Mouse (Mus musculus) CH12.LX (cell line): Measurements from ENCODE around the gene Prelp. TPM values are rescaled to one million over a fixed set of nuclear protein-coding genes. Genes with fewer than 3 reads are reported as not detected.

ENCODE experiments used
- DNase-seq: peaks from one replicate; pipeline ENCODE4 v3.0.0-alpha.2; 2013; ENCODE audit errors: extremely low read depth
- H3K27ac ChIP-seq: 2 replicates; pipeline ENCODE4 v1.5.1; 2012; ENCODE audit warnings: low read depth, mild to moderate bottlenecking, control low read depth, moderate library complexity; ENCODE audit not compliant: insufficient read depth
- H3K27me3 ChIP-seq: replicated peaks from 2 replicates; pipeline ENCODE3; 2012; ENCODE audit warnings: inconsistent platforms
- H3K36me3 ChIP-seq, 2 experiments: replicated peaks in 1 of 2; 2 replicates each; pipeline versions ENCODE3 to v1.6.1; 2012; ENCODE audit warnings: inconsistent platforms in 1 of 2, low read length in 1 of 2, mild to moderate bottlenecking in 1 of 2, mixed read lengths in 1 of 2, moderate library complexity in 1 of 2; ENCODE audit not compliant: control insufficient read depth in 1 of 2, insufficient read depth in 1 of 2
- H3K4me1 ChIP-seq, 2 experiments: 2 replicates each; pipeline ENCODE4 v1.6.1; 2012; ENCODE audit warnings: inconsistent platforms in 1 of 2, moderate library complexity in 1 of 2; ENCODE audit not compliant: insufficient read depth in 2 of 2, control insufficient read depth in 1 of 2
- H3K4me2 ChIP-seq: 2 replicates; pipeline ENCODE4 v1.6.1; 2012; ENCODE audit warnings: low read depth, mild to moderate bottlenecking, control low read depth; ENCODE audit not compliant: poor library complexity, insufficient read depth, severe bottlenecking
- H3K4me3 ChIP-seq, 3 experiments: fragments of 150-350 bp in 1 of 3; sonication (generic) in 1 of 3; replicated peaks in 1 of 3; 2 replicates each; pipeline versions ENCODE3 to v1.5.1; 2011 to 2012; ENCODE audit warnings: low read depth in 2 of 3, low read length in 2 of 3, mild to moderate bottlenecking in 2 of 3, moderate library complexity in 2 of 3, control low read depth in 1 of 3, improper control_type of control experiment in 1 of 3, inconsistent platforms in 1 of 3, mixed read lengths in 1 of 3; ENCODE audit not compliant: poor library complexity in 1 of 3
- H3K79me2 ChIP-seq: replicated peaks from 2 replicates; pipeline ENCODE4 v1.6.1; 2012; ENCODE audit warnings: mild to moderate bottlenecking, moderate library complexity; ENCODE audit not compliant: control insufficient read depth, poor library complexity, insufficient read depth, severe bottlenecking; ENCODE audit errors: extremely low read depth
- H3K9ac ChIP-seq: 2 replicates; pipeline ENCODE4 v1.6.1; 2012; ENCODE audit warnings: low read depth, mild to moderate bottlenecking, control low read depth, moderate library complexity; ENCODE audit not compliant: insufficient read depth
- H3K9me3 ChIP-seq: replicated peaks from 2 replicates; pipeline ENCODE3; 2012; ENCODE audit warnings: low read length, inconsistent platforms, mixed read lengths
- CHD1 ChIP-seq: IDR thresholded peaks from 2 replicates; pipeline ENCODE4 v1.6.1; 2012; ENCODE audit warnings: low read depth, low read length, improper control_type of control experiment, inconsistent platforms
- E2F4 ChIP-seq: IDR thresholded peaks from 2 replicates; pipeline ENCODE4 v1.6.1; 2011; ENCODE audit warnings: low read depth, low read length, improper control_type of control experiment; ENCODE audit not compliant: insufficient replicate concordance
- ELF1 ChIP-seq: IDR thresholded peaks from 2 replicates; pipeline ENCODE4 v1.6.1; 2014; ENCODE audit warnings: low read depth, mild to moderate bottlenecking, inconsistent platforms, low read length, improper control_type of control experiment
- IRF4 ChIP-seq: IDR thresholded peaks from 2 replicates; pipeline ENCODE4 v1.6.1; 2014; ENCODE audit warnings: low read depth, mild to moderate bottlenecking, inconsistent platforms, low read length, improper control_type of control experiment
- JUND ChIP-seq: conservative IDR thresholded peaks from 2 replicates; pipeline ENCODE4 v1.6.1; 2011; ENCODE audit warnings: low read depth, low read length, improper control_type of control experiment
- KAT2A ChIP-seq: IDR thresholded peaks from 2 replicates; pipeline ENCODE4 v1.6.1; 2012; ENCODE audit warnings: low read length, improper control_type of control experiment, inconsistent platforms; ENCODE audit not compliant: insufficient replicate concordance
- MAZ ChIP-seq: IDR thresholded peaks from 2 replicates; pipeline ENCODE4 v1.6.1; 2012; ENCODE audit warnings: low read depth, mild to moderate bottlenecking, inconsistent platforms, low read length, improper control_type of control experiment, moderate library complexity
- RAD21 ChIP-seq: IDR thresholded peaks from 2 replicates; pipeline ENCODE4 v1.6.1; 2011; ENCODE audit warnings: low read depth, mild to moderate bottlenecking, low read length, improper control_type of control experiment, moderate library complexity
- RCOR1 ChIP-seq: conservative IDR thresholded peaks from 2 replicates; pipeline ENCODE4 v1.6.1; 2012; ENCODE audit warnings: low read depth, mild to moderate bottlenecking, inconsistent platforms, low read length, improper control_type of control experiment
- SIN3A ChIP-seq: IDR thresholded peaks from 2 replicates; pipeline ENCODE4 v1.6.1; 2012; ENCODE audit warnings: low read length, improper control_type of control experiment, inconsistent platforms
- UBTF ChIP-seq: IDR thresholded peaks from 2 replicates; pipeline ENCODE4 v1.6.1; 2012; ENCODE audit warnings: low read depth, mild to moderate bottlenecking, inconsistent platforms, low read length, improper control_type of control experiment, moderate library complexity
- USF2 ChIP-seq: conservative IDR thresholded peaks from 2 replicates; pipeline ENCODE4 v1.6.1; 2011; ENCODE audit warnings: low read depth, low read length, improper control_type of control experiment
- ZC3H11A ChIP-seq: IDR thresholded peaks from 2 replicates; pipeline ENCODE4 v1.6.1; 2012; ENCODE audit warnings: low read depth, mild to moderate bottlenecking, inconsistent platforms, low read length, improper control_type of control experiment
- ZKSCAN1 ChIP-seq: IDR thresholded peaks from 2 replicates; pipeline ENCODE4 v1.6.1; 2012; ENCODE audit warnings: low read depth, inconsistent platforms, low read length, improper control_type of control experiment, borderline replicate concordance
- ZMIZ1 ChIP-seq: IDR thresholded peaks from 2 replicates; pipeline ENCODE4 v1.6.1; 2012; ENCODE audit warnings: low read depth, mild to moderate bottlenecking, inconsistent platforms, low read length, improper control_type of control experiment
- dilution Hi-C: fragments of 300-500 bp; cut with MboI; formaldehyde crosslinking; loops from 2 replicates; pipeline ENCODE4 v1.14.3; 2020; ENCODE audit warnings: low sequenced_read_pairs; ENCODE audit not compliant: extremely low pct_unique_long_range_greater_than_20kb, extremely low pct_ligation_motif_present
- in situ Hi-C: fragments of 300-500 bp; cut with MboI; formaldehyde crosslinking; loops from 3 replicates; pipeline ENCODE4 v1.14.3; 2019; ENCODE audit warnings: low sequenced_read_pairs, low pct_ligation_motif_present, low pct_unique_long_range_greater_than_20kb, mixed read lengths
- polyA plus RNA-seq: library from polyadenylated mRNA; unstranded; fragments of >175 nt; gene quantifications from 2 replicates; pipeline ENCODE4 v1.2.1, GENCODE M21; 2012; ENCODE audit warnings: low read depth; ENCODE audit not compliant: insufficient read length
- total RNA-seq, 2 experiments: library from RNA; depleted of rRNA; stranded (reverse); fragments of 300-350 nt in 1 of 2; fragments of >200 nt in 1 of 2; gene quantifications; 2 replicates each; pipeline ENCODE4 v1.2.3; 2012 to 2014

Prelp gene
- total and polyA plus RNA-seq, 3 experiments = not detected

GRCm38 (mm10) chr1:133887044-133887443 lies 34.2 kb downstream of the Prelp start:
- Histone ChIP-seq H3K36me3 (no peaks in the 10 kb centered on the region), H3K4me3 (no peak overlapping the region), H3K27ac (no peak overlapping the region), H3K79me2 (no peaks in the 10 kb centered on the region), H3K9me3 (no peaks in the 10 kb centered on the region), H3K9ac (no peak overlapping the region), H3K4me2 (no peak overlapping the region), H3K4me1 (peaks cover 2 to 42% of the 10 kb centered on the region in 2 experiments; a peak in 3 of 4 replicates), H3K27me3 (no peaks in the 10 kb centered on the region)
- dilution Hi-C loops = no loop called here
- TF ChIP-seq USF2 (no peak), IRF4 (no peak), ELF1 (no peak), UBTF (no peak), RAD21 (no peak), ZC3H11A (no peak), E2F4 (no peak), CHD1 (no peak), RCOR1 (no peak), MAZ (no peak), SIN3A (no peak), JUND (no peak), ZKSCAN1 (no peak), KAT2A (no peak)
- no peak for DNase-seq
- in situ Hi-C loops = no loop called here

GRCm38 (mm10) chr1:133886431-133886830 lies 34.8 kb downstream of the Prelp start:
- Histone ChIP-seq H3K4me3 (no peak overlapping the region), H3K36me3 (no peaks in the 10 kb centered on the region), H3K4me2 (no peak overlapping the region), H3K27me3 (no peaks in the 10 kb centered on the region), H3K27ac (no peak overlapping the region), H3K79me2 (no peaks in the 10 kb centered on the region), H3K9ac (no peak overlapping the region), H3K4me1 (peaks cover 2 to 42% of the 10 kb centered on the region in 2 experiments; a peak in 2 of 4 replicates), H3K9me3 (no peaks in the 10 kb centered on the region)
- dilution Hi-C loops (no loop called here), in situ Hi-C loops (no loop called here)
- TF ChIP-seq ZKSCAN1 (no peak), ZMIZ1 (no peak), ZC3H11A (no peak)
- DNase-seq = no peak
